Mouse (Mus musculus) lung, adult 2 months (tissue): Measurements from ENCODE around the gene Mthfr.

Experiments
- CTCF ChIP-seq: fragments of 200-500 bp; IDR thresholded peaks from 2 replicates; pipeline ENCODE4 v1.5.1; 2011; ENCODE audit warnings: mild to moderate bottlenecking, low read length, control low read depth; ENCODE audit not compliant: insufficient read depth
- POLR2A ChIP-seq: fragments of 200-500 bp; IDR thresholded peaks from 2 replicates; pipeline ENCODE4 v1.6.1; 2011; ENCODE audit warnings: low read depth, mild to moderate bottlenecking, control low read depth, low read length, borderline replicate concordance; ENCODE audit errors: extremely low read depth

- no peak for TF ChIP-seq CTCF
- TF ChIP-seq POLR2A: no peak
Measured at GRCm38 (mm10) chr4:148052976-148053375, 14.1 kb downstream of the Mthfr start.
